Mouse (Mus musculus) erythroblast, embryonic 14.5 days (primary cell): Measurements from ENCODE around the gene Pla2r1.

Experiments used
- GATA1 ChIP-seq: IDR thresholded peaks from 2 replicates; pipeline ENCODE4 v1.6.1; 2012; ENCODE audit warnings: low read length, inconsistent platforms, mixed read lengths
- TAL1 ChIP-seq: IDR thresholded peaks from 3 replicates; pipeline ENCODE4 v1.6.1; 2012; ENCODE audit warnings: low read length, inconsistent platforms, mixed read lengths

GRCm38 (mm10) chr2:60510718-60511117 lies 42.4 kb downstream of the Pla2r1 start:
- TF ChIP-seq GATA1 (no peak), TAL1 (no peak)
